Mouse (Mus musculus) frontal cortex, postnatal 36 days (tissue): ENCODE measurements at regions not wholly inside any gene's neighbourhood (a gene's known extent, or its start where the extent isn't known, plus 50 kb on each side); places are given as distances from the start of the nearest gene placed in this dataset.

Experiments
- DNase-seq, 2 experiments: peaks; one replicate each; pipeline ENCODE4 v3.0.0; 2022; ENCODE audit warnings: low spot score in 2 of 2

- no peak for DNase-seq
These were observed 353.0 kb downstream of the Pmp22 start for GRCm38 (mm10) chr11:63481676-63482310.

- DNase-seq: no peak
These were observed 353.8 kb downstream of the Pmp22 start for GRCm38 (mm10) chr11:63482593-63482992.

GRCm38 (mm10) chr11:63487203-63487602, 358.4 kb downstream of the Pmp22 start:
- no peak for DNase-seq

- peak; percentile 10 to 13 for DNase-seq
These were observed 373.4 kb downstream of the Pmp22 start for GRCm38 (mm10) chr11:63502181-63502580.

GRCm38 (mm10) chr11:63507387-63507786, 378.6 kb downstream of the Pmp22 start:
- no peak for DNase-seq

GRCm38 (mm10) chr11:63508727-63509126, 379.9 kb downstream of the Pmp22 start:
- no peak for DNase-seq

- DNase-seq: no peak
These were observed 381.8 kb downstream of the Pmp22 start for GRCm38 (mm10) chr11:63510611-63511010.

GRCm38 (mm10) chr11:63514615-63515014, 385.8 kb downstream of the Pmp22 start:
- DNase-seq: peak in 1 of 2 experiments; percentile 42

- no peak for DNase-seq
These were observed 390.1 kb downstream of the Pmp22 start for GRCm38 (mm10) chr11:63518847-63519246.

- no peak for DNase-seq
These were observed 395.5 kb downstream of the Pmp22 start for GRCm38 (mm10) chr11:63524254-63524653.

GRCm38 (mm10) chr11:63525431-63525830, 396.6 kb downstream of the Pmp22 start:
- DNase-seq: no peak

- DNase-seq: no peak
These were observed 396.1 kb downstream of the Hs3st3b1 start for GRCm38 (mm10) chr11:63525956-63526355.

GRCm38 (mm10) chr11:63532752-63533151, 389.3 kb downstream of the Hs3st3b1 start:
- DNase-seq: no peak

GRCm38 (mm10) chr11:63533555-63534200, 388.4 kb downstream of the Hs3st3b1 start:
- no peak for DNase-seq

- DNase-seq: no peak
These were observed 384.4 kb downstream of the Hs3st3b1 start for GRCm38 (mm10) chr11:63537693-63538092.

GRCm38 (mm10) chr11:63543971-63544696, 378.0 kb downstream of the Hs3st3b1 start:
- no peak for DNase-seq

- no peak for DNase-seq
These were observed 376.6 kb downstream of the Hs3st3b1 start for GRCm38 (mm10) chr11:63545516-63545915.

GRCm38 (mm10) chr11:63560466-63560865, 361.6 kb downstream of the Hs3st3b1 start:
- no peak for DNase-seq

GRCm38 (mm10) chr11:63562696-63563095, 359.4 kb downstream of the Hs3st3b1 start:
- no peak for DNase-seq

- peak; percentile 2 to 19 for DNase-seq
These were observed 356.4 kb downstream of the Hs3st3b1 start for GRCm38 (mm10) chr11:63565471-63566232.

GRCm38 (mm10) chr11:63569785-63570479, 352.2 kb downstream of the Hs3st3b1 start:
- no peak for DNase-seq
